Mouse (Mus musculus) induced T-regulatory cell, adult 2 months (primary cell): ENCODE data around the gene Hsd17b13.
A peak's percentile ranks its signal among the peaks of the same experiment; 100 is the strongest.
"Not testable (repeated sequence)": the region's sequence is repeated elsewhere in the genome, so short reads cannot be mapped to it uniquely, and the experiment has no call there.

ENCODE experiments used
- DNase-seq: peaks from one replicate; pipeline ENCODE4 v3.0.0-alpha.2; 2012; ENCODE audit warnings: low read depth

Gene Hsd17b13

GRCm38 (mm10) chr5:103977297-103977696, at the start of gene Hsd17b13:
Hsd17b13 (minus strand) TSS chr5:103977410.
- no peak for DNase-seq

DNA sequence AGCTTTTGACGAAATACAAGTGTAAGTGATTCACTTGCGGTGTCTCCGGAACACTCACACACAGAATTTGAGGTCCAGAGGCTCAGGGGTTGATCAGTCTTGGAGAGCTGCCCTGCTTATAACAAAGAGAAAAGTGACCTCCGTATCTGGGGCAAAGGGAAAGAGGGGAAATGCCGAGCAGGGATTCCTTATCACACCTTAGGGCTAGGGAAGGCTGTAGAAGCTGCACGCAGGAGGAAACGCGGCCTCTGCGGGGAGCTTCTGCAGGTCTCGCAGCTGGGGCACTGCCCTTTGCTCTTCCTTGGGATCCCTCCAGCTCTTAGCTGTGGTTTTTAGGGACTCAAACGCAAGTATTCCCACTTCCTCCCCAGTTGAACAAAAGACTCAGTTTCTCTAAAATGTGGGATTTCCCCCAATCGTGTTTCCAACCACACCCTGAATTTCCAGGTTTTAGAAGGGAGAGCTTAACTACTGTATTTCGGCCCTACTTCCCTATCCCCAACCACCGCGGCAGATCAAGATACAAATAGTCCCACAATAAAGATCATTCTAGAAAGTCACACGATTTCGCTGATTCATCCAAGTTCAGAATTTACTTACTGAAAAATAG, 48.1 kb upstream of the Hsd17b13 start:
- no peak for DNase-seq

GRCm38 (mm10) chr5:104024762-104025161, 47.6 kb upstream of the Hsd17b13 start:
- DNase-seq, result no peak

GRCm38 (mm10) chr5:104024193-104024592, 47.0 kb upstream of the Hsd17b13 start:
- DNase-seq, result not testable (repeated sequence)

DNA sequence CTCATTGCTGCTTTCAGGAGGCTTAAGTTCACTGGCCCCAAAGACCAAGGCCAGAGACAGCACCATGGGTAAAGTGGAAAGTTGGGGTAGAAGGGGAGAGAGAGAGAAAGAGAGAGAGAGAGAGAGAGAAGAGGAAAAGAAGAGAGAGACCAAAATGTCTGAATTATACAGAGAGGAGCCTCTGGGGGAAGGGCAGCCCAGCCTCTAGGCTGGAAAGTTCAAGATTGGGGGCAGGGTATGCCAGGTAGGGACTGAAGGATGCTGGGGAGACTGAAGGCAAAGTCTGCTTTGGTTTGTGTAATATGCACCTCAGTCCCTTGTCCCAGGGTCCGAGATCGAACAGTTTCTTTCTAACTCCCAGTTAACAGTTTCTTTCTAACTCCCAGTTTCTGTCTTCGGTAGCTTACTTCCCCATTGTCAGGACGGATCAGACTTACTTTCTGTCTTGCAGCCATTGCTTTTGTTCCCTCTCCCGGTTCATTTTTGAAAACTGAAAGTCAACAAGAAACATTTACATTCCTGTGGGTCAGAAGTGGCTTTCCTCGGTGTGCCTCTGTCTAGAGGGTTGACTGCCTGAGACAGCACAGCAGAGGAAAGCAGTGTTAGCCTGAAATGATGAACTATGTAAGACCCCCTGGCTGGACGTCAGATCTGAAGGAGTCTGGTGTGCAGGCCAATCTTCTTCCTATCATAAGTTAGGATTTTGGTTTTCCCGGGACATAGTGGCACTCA, 46.2 kb upstream of the Hsd17b13 start:
- no peak for DNase-seq

GRCm38 (mm10) chr5:104022558-104022957, 45.3 kb upstream of the Hsd17b13 start:
- DNase-seq, result no peak

GRCm38 (mm10) chr5:104021597-104022378, 44.6 kb upstream of the Hsd17b13 start, which contains the start of gene Hsd17b11:
Hsd17b11 (minus strand) TSS chr5:104021919.
- peak; percentile 63 for DNase-seq

DNA sequence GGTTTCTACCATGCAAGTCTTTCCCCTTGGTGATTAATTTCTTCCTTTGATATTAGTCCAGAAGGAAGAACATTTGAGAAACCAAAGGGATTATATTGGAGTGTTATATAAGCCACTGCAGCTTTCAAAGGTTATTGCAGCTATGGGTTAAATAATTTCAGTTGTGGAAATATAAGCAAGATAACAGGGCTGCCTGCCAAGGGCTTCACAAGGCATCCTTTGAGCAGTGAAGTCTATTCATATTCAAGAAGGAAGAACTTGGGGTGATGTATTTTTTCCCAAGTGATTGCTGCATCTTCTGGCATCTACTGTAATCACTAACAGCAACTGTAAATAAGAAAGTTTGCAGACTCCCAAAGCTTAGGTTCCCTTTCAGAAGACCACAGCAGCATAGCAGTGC, 34.2 kb upstream of the Hsd17b13 start:
- DNase-seq, result no peak

GRCm38 (mm10) chr5:104010261-104010660, 33.1 kb upstream of the Hsd17b13 start:
- DNase-seq, result no peak

- DNase-seq, result no peak
Measured at GRCm38 (mm10) chr5:104009421-104009820, 32.2 kb upstream of the Hsd17b13 start.

- no peak for DNase-seq
Measured at GRCm38 (mm10) chr5:104007801-104008200, 30.6 kb upstream of the Hsd17b13 start.

DNA sequence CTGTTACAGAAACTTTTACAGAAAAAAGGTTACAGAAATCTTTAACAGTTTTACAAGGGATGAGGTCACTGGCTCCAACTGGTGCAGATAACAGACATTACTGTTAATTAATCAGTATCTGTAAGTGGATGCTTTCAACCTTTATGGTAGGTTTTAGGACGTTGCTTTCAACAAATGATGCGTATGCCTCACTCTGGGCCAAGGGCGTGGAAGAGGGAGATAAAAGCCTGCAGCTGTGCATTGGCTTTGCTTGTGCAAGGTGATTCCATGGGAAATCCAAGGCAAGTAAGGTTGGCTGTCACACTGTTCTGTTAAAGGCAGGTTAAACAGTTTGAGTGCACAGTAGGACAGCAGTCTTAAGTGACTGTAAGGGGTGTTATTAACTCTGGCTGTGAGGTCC, 29.6 kb upstream of the Hsd17b13 start:
- DNase-seq, result no peak

- DNase-seq, result no peak
Measured at GRCm38 (mm10) chr5:104003955-104004354, 26.7 kb upstream of the Hsd17b13 start.

DNA sequence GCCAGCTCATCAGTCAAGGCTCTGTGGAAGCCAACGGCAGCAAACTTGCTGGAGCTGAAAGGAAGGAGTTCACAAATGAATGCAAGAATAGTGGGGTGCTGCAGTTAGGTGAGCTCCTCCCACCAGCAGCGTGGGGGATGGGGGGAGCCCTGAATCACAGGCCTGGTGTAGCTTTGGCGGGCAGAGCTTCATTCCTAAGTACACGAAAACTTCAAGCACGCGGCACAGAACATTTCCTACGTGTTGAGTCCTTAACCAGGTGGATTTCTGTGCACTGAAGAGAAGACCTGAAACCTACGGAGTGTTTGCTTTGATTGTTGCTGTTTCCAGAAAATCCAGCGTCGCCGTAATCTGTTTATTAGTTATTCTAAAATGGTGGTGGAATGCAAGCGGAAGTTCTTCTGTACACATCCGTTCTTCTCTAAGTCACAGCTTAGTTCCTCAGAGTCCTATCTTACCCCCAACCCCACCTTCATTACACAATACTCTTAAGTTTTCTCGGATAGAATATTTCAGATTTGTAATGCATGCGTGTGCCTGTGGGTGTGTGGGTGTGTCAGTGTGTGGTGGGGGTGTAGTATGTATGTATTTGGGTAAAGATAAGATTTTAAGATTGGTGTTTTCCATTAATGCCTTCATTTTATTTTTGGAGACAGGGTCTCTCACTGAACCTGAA, 26.2 kb upstream of the Hsd17b13 start:
- DNase-seq, result no peak

- DNase-seq, result no peak
Measured at GRCm38 (mm10) chr5:104002549-104003255, 25.5 kb upstream of the Hsd17b13 start.

DNA sequence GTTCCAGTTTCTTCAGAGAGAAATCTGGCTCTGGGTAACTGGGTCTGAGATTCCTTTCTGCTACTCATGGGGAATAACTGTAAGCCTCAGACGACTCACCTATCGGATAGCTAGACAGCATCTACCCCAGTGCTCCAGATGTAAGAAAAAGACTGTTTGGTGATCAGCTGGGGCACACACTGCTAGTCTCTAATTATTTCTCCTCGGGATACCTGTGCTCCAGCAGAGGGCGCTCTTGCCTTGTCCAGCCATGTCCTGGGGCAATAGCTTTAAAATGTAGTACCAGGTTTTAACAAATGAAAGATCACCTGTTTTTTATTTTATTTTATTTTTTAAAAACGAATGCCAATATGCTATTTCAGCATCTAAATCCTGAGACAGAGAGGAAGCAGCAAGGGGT, 22.5 kb upstream of the Hsd17b13 start:
- DNase-seq, result peak; percentile 84

- DNase-seq, result no peak
Measured at GRCm38 (mm10) chr5:103998739-103999138, 21.5 kb upstream of the Hsd17b13 start.

- DNase-seq, result peak; percentile 51
Measured at GRCm38 (mm10) chr5:103995181-103995580, 18.0 kb upstream of the Hsd17b13 start.

GRCm38 (mm10) chr5:103994669-103995068, 17.5 kb upstream of the Hsd17b13 start:
- no peak for DNase-seq

DNA sequence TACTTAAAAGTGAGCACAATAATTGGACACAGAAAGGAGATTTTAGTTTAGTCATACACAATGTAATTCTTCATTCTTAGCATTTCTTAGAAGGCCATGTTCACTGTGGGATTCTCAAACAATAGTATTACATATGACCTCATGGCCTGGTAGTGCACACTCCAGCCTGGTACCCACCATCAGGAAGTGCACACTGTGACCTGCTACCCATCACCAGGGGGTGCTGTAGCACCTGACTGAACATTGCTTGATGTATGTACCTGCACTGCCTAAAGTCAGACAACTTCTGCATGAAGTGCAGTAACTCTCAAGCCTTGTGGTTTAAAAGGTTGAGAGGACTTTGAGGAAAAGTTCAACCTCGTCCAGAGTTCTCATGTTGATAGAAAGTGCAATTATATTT, 16.4 kb upstream of the Hsd17b13 start:
- peak; percentile 43 for DNase-seq

GRCm38 (mm10) chr5:103992831-103993230, 15.6 kb upstream of the Hsd17b13 start:
- DNase-seq, result no peak
